Mouse (Mus musculus): ENCODE measurements around the gene Kcnn3. TPM values are rescaled to one million over a fixed set of nuclear protein-coding genes. Genes with fewer than 3 reads are reported as not detected.

Kcnn3 gene
- polyA plus RNA-seq, 1 experiment: not detected

DNA sequence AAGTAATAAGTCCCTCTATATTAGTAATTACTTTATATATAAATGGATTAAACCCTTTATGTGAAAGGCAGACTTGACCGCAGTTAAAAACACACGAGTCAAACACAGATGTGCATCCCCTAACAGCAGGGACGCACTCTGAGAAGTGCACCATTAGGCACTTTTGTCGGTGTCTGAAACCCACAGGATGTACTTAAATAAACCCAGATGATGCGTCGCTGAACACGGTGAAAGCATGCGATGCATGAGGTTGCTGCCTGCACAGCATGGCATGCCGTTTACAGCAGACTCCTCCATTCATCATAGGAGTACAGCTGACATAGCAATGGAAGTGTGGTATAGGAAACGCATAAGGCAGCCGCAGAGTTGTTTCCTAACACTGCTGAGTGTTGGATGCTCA, 180.5 kb downstream of the Kcnn3 start:
- TF ChIP-seq POLR2A (IDR thresholded peaks at IDR 0.05; ENCODE audit: borderline replicate concordance, control insufficient read depth, low read depth, low read length) (no peak), CTCF (IDR thresholded peaks at IDR 0.05; ENCODE audit: control insufficient read depth, insufficient read depth, low read length) (no peak)
- Histone ChIP-seq H3K4me3 (replicated peaks; ENCODE audit: control insufficient read depth, low read depth, low read length) (no peak overlapping the region), H3K4me1 (ENCODE audit: control insufficient read depth, insufficient read depth, low read length) (no peaks in the 10 kb centered on the region), H3K27ac (ENCODE audit: control insufficient read depth, insufficient read depth, low read depth, low read length, poor library complexity) (no peak overlapping the region)
- 68% methylated on average over 11 of the region's 11 CpGs for WGBS

DNA sequence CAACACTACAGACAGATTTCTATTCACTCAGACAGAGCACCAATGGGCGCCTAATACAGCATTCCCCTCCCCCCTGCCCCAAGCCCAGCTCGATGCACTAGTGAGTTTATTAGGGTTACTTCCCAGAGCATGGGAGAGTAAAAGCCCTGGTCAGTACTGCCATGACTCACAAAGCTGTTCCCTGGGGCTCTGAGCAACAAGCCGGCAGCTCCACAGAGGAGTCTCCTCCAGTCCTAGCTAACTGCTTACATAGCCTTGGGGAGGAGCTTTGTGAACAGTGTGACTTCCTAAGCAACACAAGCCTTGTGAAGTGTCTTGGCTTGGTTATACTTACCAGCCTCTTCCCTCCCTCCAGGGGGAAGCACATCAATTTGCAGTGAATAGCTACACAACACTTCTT, 183.6 kb downstream of the Kcnn3 start:
- Histone ChIP-seq H3K4me1 (ENCODE audit: control insufficient read depth, insufficient read depth, low read length) (no peaks in the 10 kb centered on the region), H3K27ac (ENCODE audit: control insufficient read depth, insufficient read depth, low read depth, low read length, poor library complexity) (no peak overlapping the region), H3K4me3 (replicated peaks; ENCODE audit: control insufficient read depth, low read depth, low read length) (no peak overlapping the region)
- WGBS: 60% methylated on average over 3 of the region's 3 CpGs
- TF ChIP-seq CTCF (IDR thresholded peaks at IDR 0.05; ENCODE audit: control insufficient read depth, insufficient read depth, low read length) (no peak), POLR2A (IDR thresholded peaks at IDR 0.05; ENCODE audit: borderline replicate concordance, control insufficient read depth, low read depth, low read length) (no peak)

DNA sequence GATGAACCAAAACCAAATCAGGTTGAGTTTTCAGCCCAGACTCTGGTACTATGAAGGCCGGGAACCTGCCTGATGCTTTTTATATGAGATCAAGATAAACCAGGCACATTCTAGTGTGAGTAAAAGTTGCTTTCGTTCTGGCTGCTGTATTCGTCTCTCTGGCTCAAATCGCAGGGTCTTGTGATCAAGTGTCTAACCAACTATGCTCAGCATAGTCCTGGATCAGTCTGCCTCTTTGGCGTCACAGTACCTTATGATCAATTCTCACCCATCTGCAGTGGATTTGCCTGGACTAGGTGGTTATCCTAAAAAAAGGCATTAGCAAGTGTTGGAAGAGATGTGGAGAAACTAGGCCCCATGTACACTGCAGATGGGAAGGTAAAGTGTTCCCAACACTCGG, 184.1 kb downstream of the Kcnn3 start:
- 79% methylated on average over 6 of the region's 6 CpGs for WGBS
- Histone ChIP-seq H3K27ac (ENCODE audit: control insufficient read depth, insufficient read depth, low read depth, low read length, poor library complexity) (no peak overlapping the region), H3K4me1 (ENCODE audit: control insufficient read depth, insufficient read depth, low read length) (no peaks in the 10 kb centered on the region), H3K4me3 (replicated peaks; ENCODE audit: control insufficient read depth, low read depth, low read length) (no peak overlapping the region)
- no peak for TF ChIP-seq CTCF (IDR thresholded peaks at IDR 0.05; ENCODE audit: control insufficient read depth, insufficient read depth, low read length)
- TF ChIP-seq POLR2A (IDR thresholded peaks at IDR 0.05; ENCODE audit: borderline replicate concordance, control insufficient read depth, low read depth, low read length): no peak

DNA sequence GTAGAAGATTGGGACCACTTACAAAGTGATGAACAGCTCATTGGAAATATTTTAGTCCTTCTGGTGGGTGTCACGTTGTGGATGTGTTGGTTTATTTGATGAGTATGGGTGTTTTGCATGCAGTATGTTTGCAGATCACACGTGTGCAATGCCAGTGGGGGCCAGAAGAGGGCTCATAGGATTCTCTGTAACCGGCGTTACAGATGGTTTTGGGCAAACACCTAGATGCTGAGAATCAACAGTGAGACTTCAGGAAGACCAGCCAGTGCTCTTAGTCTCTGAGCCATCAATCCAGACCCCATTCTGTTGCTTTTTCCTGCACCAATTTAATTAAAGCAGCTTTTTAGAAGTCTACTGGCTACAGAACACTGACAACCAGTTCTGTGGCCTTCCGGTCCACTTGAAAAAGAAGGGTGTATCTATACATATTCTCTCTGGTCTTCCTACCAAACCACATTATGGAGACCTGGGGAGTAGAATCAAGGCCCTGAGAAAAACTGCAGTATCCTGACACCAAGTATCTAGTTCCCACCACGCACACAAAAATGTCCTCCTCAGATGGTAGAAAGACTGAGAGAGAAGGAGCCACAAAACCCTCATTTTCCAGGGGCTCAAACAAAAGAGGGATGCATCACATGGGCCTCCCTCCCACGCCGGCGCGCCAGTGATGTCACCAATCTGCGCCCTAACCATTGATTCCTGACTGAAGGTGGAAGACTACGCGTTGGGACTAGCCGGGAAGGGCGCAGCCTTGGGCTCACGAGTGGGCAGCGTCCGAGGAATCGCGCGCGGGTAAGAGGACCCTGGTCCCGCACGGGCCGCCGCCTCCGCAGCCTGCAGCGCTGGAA, 194.6 kb downstream of the Kcnn3 start, which contains the start of gene Adar:
Gene Adar (plus strand): TSS at position 664 of the 848 bp plus-strand sequence.
- Histone ChIP-seq H3K4me1 (ENCODE audit: control insufficient read depth, insufficient read depth, low read length) (peaks cover 2% of the 10 kb centered on the region), H3K27ac (ENCODE audit: control insufficient read depth, insufficient read depth, low read depth, low read length, poor library complexity) (no peak within 1 kb of the TSS; the same call in 1 of the 2 replicates), H3K4me3 (replicated peaks; ENCODE audit: control insufficient read depth, low read depth, low read length) (peak within 1 kb of the TSS; percentile 79)
- WGBS: 4% methylated on average over 28 of the region's 28 CpGs
- TF ChIP-seq POLR2A (IDR thresholded peaks at IDR 0.05; ENCODE audit: borderline replicate concordance, control insufficient read depth, low read depth, low read length) (no peak), CTCF (IDR thresholded peaks at IDR 0.05; ENCODE audit: control insufficient read depth, insufficient read depth, low read length) (peak; percentile 50)

DNA sequence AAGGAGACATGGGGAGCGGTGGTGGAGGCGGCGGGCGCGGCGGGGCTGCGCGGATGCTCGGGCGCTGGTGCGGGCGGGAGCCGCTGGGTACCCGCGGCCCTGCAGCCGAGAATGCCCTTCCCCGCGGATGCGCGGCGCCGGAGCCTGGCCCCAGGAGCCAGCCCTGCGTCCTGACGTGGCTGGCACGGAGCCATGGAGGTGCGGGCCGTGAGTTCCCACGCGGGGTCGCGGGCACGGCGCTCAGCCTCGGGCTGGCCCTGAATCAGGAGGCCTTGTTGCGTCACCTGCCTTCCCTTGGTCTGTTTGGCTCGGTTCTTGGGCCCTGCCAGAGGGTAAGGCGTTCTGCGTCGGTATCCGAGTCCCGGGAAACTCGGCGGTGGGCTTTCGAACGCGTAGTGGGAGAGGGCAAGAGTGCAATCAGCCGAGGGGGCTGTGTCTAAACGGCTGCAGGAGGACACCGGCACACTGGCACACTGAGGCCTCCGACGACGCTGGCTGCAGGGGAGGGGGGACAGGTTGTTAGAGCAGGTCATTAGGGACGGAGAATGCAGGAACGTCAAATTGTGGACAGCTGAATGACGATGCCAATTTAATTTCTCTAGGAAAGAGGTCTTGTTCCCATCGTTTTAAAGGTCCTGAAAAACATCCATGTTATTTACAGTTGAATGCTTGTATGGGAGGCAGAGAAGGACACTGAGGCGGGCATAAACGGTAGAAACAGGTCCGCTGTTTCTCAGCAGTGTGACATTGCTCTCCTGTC, 195.4 kb downstream of the Kcnn3 start:
- 5% methylated on average over 59 of the region's 59 CpGs for WGBS
- Histone ChIP-seq H3K27ac (ENCODE audit: control insufficient read depth, insufficient read depth, low read depth, low read length, poor library complexity) (no peak overlapping the region; the same call in 1 of the 2 replicates), H3K4me1 (ENCODE audit: control insufficient read depth, insufficient read depth, low read length) (peaks cover 2% of the 10 kb centered on the region), H3K4me3 (replicated peaks; ENCODE audit: control insufficient read depth, low read depth, low read length) (peak overlapping the region; percentile 79)
- TF ChIP-seq CTCF (IDR thresholded peaks at IDR 0.05; ENCODE audit: control insufficient read depth, insufficient read depth, low read length): no peak
- no peak for TF ChIP-seq POLR2A (IDR thresholded peaks at IDR 0.05; ENCODE audit: borderline replicate concordance, control insufficient read depth, low read depth, low read length)

DNA sequence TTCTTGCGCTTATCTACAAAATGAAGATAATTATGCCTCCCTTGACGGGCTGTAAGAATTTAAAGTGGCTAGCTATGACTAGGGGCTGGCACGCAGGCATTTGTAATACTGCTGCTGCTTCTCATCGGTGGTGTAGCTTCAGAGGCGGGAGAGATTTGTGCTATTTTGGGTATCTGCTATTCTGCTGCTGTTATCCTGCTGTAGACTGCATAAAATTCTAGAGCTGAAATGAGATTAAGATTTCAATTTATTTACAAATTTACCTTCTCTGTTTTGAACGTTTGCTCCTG, 195.9 kb downstream of the Kcnn3 start:
- Histone ChIP-seq H3K27ac (ENCODE audit: control insufficient read depth, insufficient read depth, low read depth, low read length, poor library complexity) (no peak overlapping the region), H3K4me1 (ENCODE audit: control insufficient read depth, insufficient read depth, low read length) (peaks cover 2% of the 10 kb centered on the region), H3K4me3 (replicated peaks; ENCODE audit: control insufficient read depth, low read depth, low read length) (no peak overlapping the region)
- 63% methylated on average over 6 of the region's 6 CpGs for WGBS
- TF ChIP-seq CTCF (IDR thresholded peaks at IDR 0.05; ENCODE audit: control insufficient read depth, insufficient read depth, low read length) (no peak), POLR2A (IDR thresholded peaks at IDR 0.05; ENCODE audit: borderline replicate concordance, control insufficient read depth, low read depth, low read length) (no peak)

DNA sequence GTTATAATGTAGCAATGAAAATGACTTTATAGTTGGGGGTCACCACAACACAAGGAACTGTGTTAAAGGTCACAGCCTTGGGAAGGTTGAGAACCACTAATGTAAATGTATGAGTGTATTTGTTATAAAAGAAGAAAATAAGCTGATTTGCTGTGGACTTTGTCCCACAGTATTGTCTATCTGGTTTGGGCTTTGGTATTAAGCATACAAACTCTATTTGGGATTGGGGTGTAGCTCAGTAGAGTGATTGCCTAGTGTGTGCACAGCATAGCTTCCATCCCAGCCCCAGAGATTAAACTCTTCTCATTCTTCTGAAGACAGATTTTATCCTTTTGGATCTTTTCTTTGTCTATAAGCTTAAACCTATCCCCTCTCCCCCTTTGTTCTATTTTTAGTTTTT, 202.1 kb downstream of the Kcnn3 start:
- TF ChIP-seq POLR2A (IDR thresholded peaks at IDR 0.05; ENCODE audit: borderline replicate concordance, control insufficient read depth, low read depth, low read length) (no peak), CTCF (IDR thresholded peaks at IDR 0.05; ENCODE audit: control insufficient read depth, insufficient read depth, low read length) (no peak)
- Histone ChIP-seq H3K4me3 (replicated peaks; ENCODE audit: control insufficient read depth, low read depth, low read length) (no peak overlapping the region), H3K4me1 (ENCODE audit: control insufficient read depth, insufficient read depth, low read length) (no peaks in the 10 kb centered on the region), H3K27ac (ENCODE audit: control insufficient read depth, insufficient read depth, low read depth, low read length, poor library complexity) (no peak overlapping the region)

DNA sequence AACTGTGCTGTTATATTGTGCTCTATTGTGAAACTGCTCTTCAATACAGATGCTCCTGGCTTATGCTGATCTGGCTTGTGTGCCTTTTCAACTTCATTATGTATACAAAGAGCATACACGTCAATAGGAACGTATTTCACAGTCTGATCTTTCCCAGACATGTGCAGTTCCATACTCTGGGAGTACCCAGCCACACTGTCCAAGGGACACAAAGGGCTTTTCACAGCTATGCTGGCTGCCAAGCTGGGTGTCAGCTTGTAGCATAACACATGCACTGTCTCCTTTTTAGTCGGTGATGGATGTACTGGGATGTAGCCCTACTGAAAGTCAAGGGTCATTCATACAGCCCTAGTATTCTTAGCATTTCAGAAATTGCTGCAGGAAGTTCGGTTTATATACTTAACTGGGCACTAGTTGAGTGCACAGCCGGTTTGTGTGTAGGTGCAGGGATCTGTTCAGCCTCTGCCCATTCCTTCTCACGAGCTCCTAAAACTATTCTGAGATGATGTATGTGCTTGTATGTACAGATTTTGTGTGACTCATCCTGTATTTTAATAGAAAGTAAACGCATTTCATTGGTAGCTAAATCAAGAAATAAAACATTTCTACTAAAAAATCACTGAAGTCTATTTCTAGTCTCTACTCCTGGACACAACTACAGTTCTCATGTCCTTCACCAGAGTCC, 203.6 kb downstream of the Kcnn3 start:
- H3K27ac ChIP-seq (ENCODE audit: control insufficient read depth, insufficient read depth, low read depth, low read length, poor library complexity): no peak overlapping the region
- no peaks in the 10 kb centered on the region for H3K4me1 ChIP-seq (ENCODE audit: control insufficient read depth, insufficient read depth, low read length)
- WGBS: 84% methylated on average over 7 of the region's 7 CpGs
- no peak overlapping the region for H3K4me3 ChIP-seq (replicated peaks; ENCODE audit: control insufficient read depth, low read depth, low read length)
- no peak for TF ChIP-seq CTCF (IDR thresholded peaks at IDR 0.05; ENCODE audit: control insufficient read depth, insufficient read depth, low read length)
- TF ChIP-seq POLR2A (IDR thresholded peaks at IDR 0.05; ENCODE audit: borderline replicate concordance, control insufficient read depth, low read depth, low read length): no peak

Other genes starting within 250 kb of the Kcnn3 start
- gene Slc50a1, start 249.6 kb upstream of the Kcnn3 start, polyA plus RNA-seq (2011; ENCODE audit: insufficient read depth, insufficient read length, low replicate concordance, missing spikeins): 64.0 and 83.0 TPM in 2 replicates
- gene Efna1, start 239.0 kb upstream of the Kcnn3 start, polyA plus RNA-seq (2011; ENCODE audit: insufficient read depth, insufficient read length, low replicate concordance, missing spikeins): 0.99 and 2.0 TPM in 2 replicates
- 2.7 TPM in 1 of 2 replicates, not detected in the other for gene Efna3, start 197.2 kb upstream of the Kcnn3 start, polyA plus RNA-seq (2011; ENCODE audit: insufficient read depth, insufficient read length, low replicate concordance, missing spikeins)
- gene Efna4, start 182.1 kb upstream of the Kcnn3 start, polyA plus RNA-seq (2011; ENCODE audit: insufficient read depth, insufficient read length, low replicate concordance, missing spikeins): not detected in 2 replicates
- gene Adam15, start 170.2 kb upstream of the Kcnn3 start, polyA plus RNA-seq (2011; ENCODE audit: insufficient read depth, insufficient read length, low replicate concordance, missing spikeins): 112 and 187 TPM in 2 replicates
- gene Dcst2, start 158.2 kb upstream of the Kcnn3 start, polyA plus RNA-seq (2011; ENCODE audit: insufficient read depth, insufficient read length, low replicate concordance, missing spikeins): 0.56 TPM in 1 of 2 replicates, not detected in the other
- gene Dcst1, start 154.9 kb upstream of the Kcnn3 start, polyA plus RNA-seq (2011; ENCODE audit: insufficient read depth, insufficient read length, low replicate concordance, missing spikeins): 1.3 TPM in 1 of 2 replicates, not detected in the other
- gene Zbtb7b, start 125.4 kb upstream of the Kcnn3 start, polyA plus RNA-seq (2011; ENCODE audit: insufficient read depth, insufficient read length, low replicate concordance, missing spikeins): 20.8 and 40.2 TPM in 2 replicates
- gene Lenep, start 117.4 kb upstream of the Kcnn3 start, polyA plus RNA-seq (2011; ENCODE audit: insufficient read depth, insufficient read length, low replicate concordance, missing spikeins): 0.92 TPM in 1 of 2 replicates, not detected in the other
- 9.7 and 17.6 TPM in 2 replicates for gene Flad1, start 108.3 kb upstream of the Kcnn3 start, polyA plus RNA-seq (2011; ENCODE audit: insufficient read depth, insufficient read length, low replicate concordance, missing spikeins)
- 126 and 145 TPM in 2 replicates for gene Cks1b, start 101.8 kb upstream of the Kcnn3 start, polyA plus RNA-seq (2011; ENCODE audit: insufficient read depth, insufficient read length, low replicate concordance, missing spikeins)
- 41.6 and 65.2 TPM in 2 replicates for gene Shc1, start 101.7 kb upstream of the Kcnn3 start, polyA plus RNA-seq (2011; ENCODE audit: insufficient read depth, insufficient read length, low replicate concordance, missing spikeins)
- gene Pygo2, start 90.0 kb upstream of the Kcnn3 start, polyA plus RNA-seq (2011; ENCODE audit: insufficient read depth, insufficient read length, low replicate concordance, missing spikeins): 29.7 and 45.4 TPM in 2 replicates
- gene Pbxip1, start 83.5 kb upstream of the Kcnn3 start, polyA plus RNA-seq (2011; ENCODE audit: insufficient read depth, insufficient read length, low replicate concordance, missing spikeins): 23.6 and 60.5 TPM in 2 replicates
- gene Pmvk, start 65.6 kb upstream of the Kcnn3 start, polyA plus RNA-seq (2011; ENCODE audit: insufficient read depth, insufficient read length, low replicate concordance, missing spikeins): 25.4 and 33.4 TPM in 2 replicates
- 17.6 and 48.3 TPM in 2 replicates for gene Adar, start 194.9 kb downstream of the Kcnn3 start, polyA plus RNA-seq (2011; ENCODE audit: insufficient read depth, insufficient read length, low replicate concordance, missing spikeins)
- gene Chrnb2, start 244.5 kb downstream of the Kcnn3 start, polyA plus RNA-seq (2011; ENCODE audit: insufficient read depth, insufficient read length, low replicate concordance, missing spikeins): 0.14 and 0.32 TPM in 2 replicates